In genomic region chr11:77983191-77983936, GRCm38 (mm10) we compare ENCODE assay signal across 8 mouse cellular contexts. TPM values are rescaled to one million over a fixed set of nuclear protein-coding genes. Genes with fewer than 3 reads are reported as not detected.
DNase-seq lines count a peak whose midpoint lies in the region; ATAC-seq lines count a peak whose summit lies in the region.

No protein-coding gene starts in this region.

- no peaks in the 10 kb centered on the region for H3K27me3 ChIP-seq in embryonic facial prominence, embryonic 11.5 days (ENCODE audit: control insufficient read depth, insufficient read depth, low read length)
- 0 out of 2 replicates have a peak, but pooled peaks cover 4% of the 10 kb centered on the region for H3K27me3 ChIP-seq in lung, embryonic 15.5 days

- peak overlapping the region; percentile 84 for H3K4me2 ChIP-seq in embryonic facial prominence, embryonic 11.5 days (ENCODE audit: low read depth, low read length)
- H3K4me2 ChIP-seq in lung, embryonic 15.5 days, result peak overlapping the region; percentile 88

- H3K9ac ChIP-seq in embryonic facial prominence, embryonic 11.5 days (replicated peaks; ENCODE audit: low read length), result peak overlapping the region; percentile 95
- H3K9ac ChIP-seq in lung, embryonic 15.5 days, result peak overlapping the region; percentile 100

- no peaks in the 10 kb centered on the region for H3K36me3 ChIP-seq in embryonic facial prominence, embryonic 11.5 days (replicated peaks; ENCODE audit: control insufficient read depth, insufficient read depth, low read depth, low read length)
- peaks cover 14% of the 10 kb centered on the region for H3K36me3 ChIP-seq in lung, embryonic 15.5 days

- under 1% methylated on average over 25 of the region's 32 CpGs for WGBS in embryonic facial prominence, embryonic 11.5 days
- WGBS in lung, embryonic 15.5 days, result under 1% methylated on average over 30 of the region's 32 CpGs

- ATAC-seq in embryonic facial prominence, embryonic 11.5 days (replicated peaks; ENCODE audit: insufficient number of reproducible peaks, low FRiP score, low TSS enrichment, low read depth), result no peak
- ATAC-seq in lung, embryonic 15.5 days (ENCODE audit: borderline replicate concordance, extremely low read depth, low FRiP score, low TSS enrichment), result no peak

- intact Hi-C loops in heart, postnatal 10 days (cut with DNase I), result loop anchor here (5.0 kb wide), 1 partner anchor 194 kb away; the partner anchor contains the start of genes Nek8 and Tlcd1

- DNase-seq in 416B (ENCODE audit: low read depth) (peak; percentile 80), adipocyte (ENCODE audit: low spot score) (peak; percentile 44)
- DNase-seq in embryonic facial prominence, embryonic 11.5 days (ENCODE audit: low spot score), result peak; percentile 64
- DNase-seq in heart, postnatal 10 days, result peak; percentile 71 to 74
- DNase-seq in layer of hippocampus, adult 18-20 months (ENCODE audit: low spot score in 2 of 2), result peak; percentile 54 to 57
- DNase-seq in ovary, postnatal 36 days (ENCODE audit: low spot score), result peak; percentile 60
- DNase-seq in thymus, postnatal 4 days, result peak; percentile 77

- peak overlapping the region; percentile 98 for H3K4me3 ChIP-seq in embryonic facial prominence, embryonic 11.5 days (ENCODE audit: low read depth, low read length)
- H3K4me3 ChIP-seq in lung, embryonic 15.5 days, result peak overlapping the region; percentile 100

- H3K4me1 ChIP-seq in embryonic facial prominence, embryonic 11.5 days (ENCODE audit: control insufficient read depth, insufficient read depth, low read length), result no peaks in the 10 kb centered on the region
- H3K4me1 ChIP-seq in lung, embryonic 15.5 days, result peaks cover 17% of the 10 kb centered on the region

- peak overlapping the region; percentile 84 for H3K27ac ChIP-seq in embryonic facial prominence, embryonic 11.5 days (replicated peaks; ENCODE audit: low read depth, low read length)
- peak overlapping the region; percentile 95 for H3K27ac ChIP-seq in lung, embryonic 15.5 days

- H3K9me3 ChIP-seq in embryonic facial prominence, embryonic 11.5 days (replicated peaks; ENCODE audit: control insufficient read depth, low read length), result no peaks in the 10 kb centered on the region
- no peaks in the 10 kb centered on the region for H3K9me3 ChIP-seq in lung, embryonic 15.5 days

RNA-seq across cellular contexts. Expression of gene Phf12, which starts 0.8 kb away (rescaled TPM):
- 14.5 and 16.6 TPM in 2 replicates for polyA plus RNA-seq in embryonic facial prominence, embryonic 11.5 days (2014; fragmentation: Nextera tagmentation; extraction: Ambion mirVana)
- total RNA-seq in heart, postnatal 10 days (2021), result 10 to 100 TPM; 39.5 to 41.7 TPM
- 10 to 100 TPM; 52.6 to 55.4 TPM for total RNA-seq in layer of hippocampus, adult 18-20 months (2021)
- 15.5 and 15.9 TPM in 2 replicates for polyA plus RNA-seq in lung, embryonic 15.5 days (2015; fragmentation: Nextera tagmentation; extraction: Ambion mirVana)

RNA-seq across cellular contexts. Expression of gene Dhrs13, which starts 48.7 kb away (rescaled TPM):
- polyA plus RNA-seq in embryonic facial prominence, embryonic 11.5 days (2014; fragmentation: Nextera tagmentation; extraction: Ambion mirVana), result 17.3 and 19.5 TPM in 2 replicates
- total RNA-seq in heart, postnatal 10 days (2021), result 1 to 10 TPM; 4.9 to 7.4 TPM
- total RNA-seq in layer of hippocampus, adult 18-20 months (2021), result 1 to 10 TPM; 5.0 TPM
- polyA plus RNA-seq in lung, embryonic 15.5 days (2015; fragmentation: Nextera tagmentation; extraction: Ambion mirVana), result 18.7 and 19.8 TPM in 2 replicates

RNA-seq across cellular contexts. Expression of gene Sez6, which starts 52.8 kb away (rescaled TPM):
- 1.5 and 2.1 TPM in 2 replicates for polyA plus RNA-seq in embryonic facial prominence, embryonic 11.5 days (2014; fragmentation: Nextera tagmentation; extraction: Ambion mirVana)
- total RNA-seq in heart, postnatal 10 days (2021), result under 1 TPM; 0.22 to 0.64 TPM
- 100 to 1,000 TPM; 161 to 167 TPM for total RNA-seq in layer of hippocampus, adult 18-20 months (2021)
- polyA plus RNA-seq in lung, embryonic 15.5 days (2015; fragmentation: Nextera tagmentation; extraction: Ambion mirVana), result 0.23 and 0.51 TPM in 2 replicates

RNA-seq across cellular contexts. Expression of gene Flot2, which starts 54.4 kb away (rescaled TPM):
- polyA plus RNA-seq in embryonic facial prominence, embryonic 11.5 days (2014; fragmentation: Nextera tagmentation; extraction: Ambion mirVana), result 40.4 and 45.7 TPM in 2 replicates
- total RNA-seq in heart, postnatal 10 days (2021), result 10 to 100 TPM; 85.1 to 90.8 TPM
- 10 to 100 TPM; 73.6 to 75.9 TPM for total RNA-seq in layer of hippocampus, adult 18-20 months (2021)
- 65.9 and 67.2 TPM in 2 replicates for polyA plus RNA-seq in lung, embryonic 15.5 days (2015; fragmentation: Nextera tagmentation; extraction: Ambion mirVana)

Comparison
In these comparisons a context has a peak if more than half of its experiments do, and no peak if none do; other contexts are left out.
1. RNA of gene Sez6, which starts 52.8 kb away (total RNA-seq): 161 to 167 TPM in layer of hippocampus, adult 18-20 months; 0.22 to 0.64 TPM in heart, postnatal 10 days; every median in the first group is over 10 times any median in the second.
2. Peak in every context shown above with its lines, with median percentiles within 50 percentile points of each other: DNase-seq.